In genomic region chr12:24580452-24580851, GRCm38 (mm10) we compare ENCODE assay signal across 17 mouse cellular contexts.
"Had no signal": no experiment of that assay in that cellular context is flagged by ENCODE, and none has a peak within 500 bp of the region (broad histone marks: within the 10 kb centered on the region; RNA-seq: fewer than 3 reads in every experiment).

No protein-coding gene starts in this region.

- H3K27me3 ChIP-seq: limb, embryonic 15.5 days; midbrain, embryonic 12.5 days; neural tube, embryonic 13.5 days; neural tube, embryonic 15.5 days had no signal

- H3K9ac ChIP-seq: limb, embryonic 15.5 days; lung, embryonic 14.5 days; midbrain, embryonic 12.5 days; neural tube, embryonic 13.5 days; neural tube, embryonic 15.5 days had no signal

- H3K4me2 ChIP-seq: limb, embryonic 15.5 days; lung, embryonic 14.5 days; midbrain, embryonic 12.5 days; neural tube, embryonic 13.5 days; neural tube, embryonic 15.5 days had no signal

- H3K27ac ChIP-seq: limb, embryonic 15.5 days; midbrain, embryonic 10.5 days; midbrain, embryonic 12.5 days; neural tube, embryonic 13.5 days; neural tube, embryonic 15.5 days had no signal

- H3K4me3 ChIP-seq: limb, embryonic 15.5 days; midbrain, embryonic 10.5 days; midbrain, embryonic 12.5 days; myocyte; neural tube, embryonic 13.5 days; neural tube, embryonic 15.5 days had no signal

- H3K9me3 ChIP-seq: limb, embryonic 15.5 days; midbrain, embryonic 10.5 days; midbrain, embryonic 12.5 days; neural tube, embryonic 13.5 days; neural tube, embryonic 15.5 days had no signal

- H3K4me1 ChIP-seq: midbrain, embryonic 12.5 days; neural tube, embryonic 13.5 days; neural tube, embryonic 15.5 days had no signal

- DNase-seq: lung, adult 18-20 months; lung, embryonic 14.5 days; lung, postnatal 10 days; lung, postnatal 4 days; midbrain, embryonic 14.5 days; retina, postnatal 1 day; right cerebral cortex, adult 18-20 months; right cerebral cortex, postnatal 14 days; thymus, adult 18-20 months; thymus, postnatal 14 days; thymus, postnatal 36 days had no signal

- H3K36me3 ChIP-seq: limb, embryonic 15.5 days; midbrain, embryonic 10.5 days; midbrain, embryonic 12.5 days; neural tube, embryonic 13.5 days; neural tube, embryonic 15.5 days had no signal
